Mouse (Mus musculus) erythroblast, embryonic 14.5 days (primary cell): ENCODE data around the gene Ror1.

Source experiments
- GATA1 ChIP-seq: IDR thresholded peaks from 2 replicates; pipeline ENCODE4 v1.6.1; 2012; ENCODE audit warnings: low read length, inconsistent platforms, mixed read lengths
- TAL1 ChIP-seq: IDR thresholded peaks from 3 replicates; pipeline ENCODE4 v1.6.1; 2012; ENCODE audit warnings: low read length, inconsistent platforms, mixed read lengths

DNA sequence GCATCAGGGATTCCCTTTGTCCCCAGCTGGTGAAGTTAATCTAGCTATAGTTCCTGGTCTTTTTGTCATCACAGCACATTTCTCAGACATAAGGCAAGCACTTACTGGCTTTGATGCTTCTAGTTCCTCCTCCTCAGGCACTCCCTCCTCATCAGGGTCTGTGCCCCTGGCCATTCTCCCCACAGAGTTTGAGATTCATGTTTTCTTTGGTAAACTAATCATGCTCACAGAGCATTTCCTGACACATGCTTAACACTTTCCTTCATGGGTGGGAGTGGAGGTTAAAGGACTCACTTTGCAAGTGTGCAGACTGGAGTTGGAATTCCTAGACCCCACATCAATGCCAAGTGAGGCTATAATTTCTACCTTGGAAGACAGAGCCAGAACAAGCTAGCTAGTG, 43.8 kb upstream of the Ror1 start:
- TF ChIP-seq TAL1 (no peak), GATA1 (no peak)
